Mouse (Mus musculus) kidney, postnatal 25 days (tissue): ENCODE measurements around the gene Sox13.

Experiments
- DNase-seq, 2 experiments: peaks; one replicate each; pipeline ENCODE4 v3.0.0; 2021; ENCODE audit warnings: mixed read lengths in 2 of 2

The Sox13 gene

GRCm38 (mm10) chr1:133423543-133424480, at the start of gene Sox13:
Gene Sox13 (minus strand): TSS chr1:133424377.
- DNase-seq: peak; percentile 82 to 92

GRCm38 (mm10) chr1:133471556-133471955, 47.4 kb upstream of the Sox13 start:
- DNase-seq: no peak

DNA sequence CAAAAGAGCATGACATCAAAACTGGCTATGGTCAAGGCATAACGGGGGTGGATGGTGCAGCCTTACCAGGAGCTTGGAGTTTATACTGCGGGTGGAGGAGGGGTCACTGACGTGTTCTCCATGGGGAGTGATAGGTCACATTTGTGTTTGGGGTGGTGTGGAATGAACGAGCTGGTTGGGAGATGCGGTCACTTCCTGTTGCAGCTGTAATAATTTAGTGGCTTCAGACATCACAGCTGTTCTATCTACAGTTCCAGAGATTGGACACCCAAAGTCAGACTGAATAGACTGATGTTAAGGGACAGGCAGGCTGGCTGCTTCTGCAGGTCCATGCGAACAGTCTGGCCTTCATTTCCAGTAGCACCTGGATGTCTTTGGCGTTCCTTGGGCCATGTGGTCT, 46.9 kb upstream of the Sox13 start:
- DNase-seq: peak; percentile 58 to 79

GRCm38 (mm10) chr1:133470242-133471025, 46.3 kb upstream of the Sox13 start:
- DNase-seq: peak in 1 of 2 experiments; percentile 63

DNA sequence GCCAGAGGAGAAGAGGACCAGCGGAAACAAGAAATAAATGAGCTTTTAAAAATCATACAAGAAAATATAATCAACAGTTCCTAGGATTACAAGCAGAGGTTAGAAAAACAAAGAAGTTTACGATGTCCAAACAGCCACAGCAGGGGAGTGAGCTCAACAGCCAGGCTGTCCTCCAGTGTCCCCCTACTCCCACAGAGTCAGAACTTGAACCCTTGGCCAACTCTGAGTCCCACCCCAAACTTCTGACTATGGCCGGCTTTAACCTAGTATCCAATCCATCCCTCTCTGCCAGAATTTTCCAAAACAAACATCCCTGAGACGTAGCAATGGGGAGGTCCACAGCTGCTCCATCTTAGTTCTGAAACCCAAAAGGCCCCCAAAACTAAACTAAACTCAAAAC, 45.0 kb upstream of the Sox13 start:
- peak in 1 of 2 experiments; percentile 67 for DNase-seq

- DNase-seq: peak in 1 of 2 experiments; percentile 41
Observed at GRCm38 (mm10) chr1:133468751-133469150, 44.6 kb upstream of the Sox13 start.

GRCm38 (mm10) chr1:133467905-133468304, 43.7 kb upstream of the Sox13 start:
- DNase-seq: no peak

DNA sequence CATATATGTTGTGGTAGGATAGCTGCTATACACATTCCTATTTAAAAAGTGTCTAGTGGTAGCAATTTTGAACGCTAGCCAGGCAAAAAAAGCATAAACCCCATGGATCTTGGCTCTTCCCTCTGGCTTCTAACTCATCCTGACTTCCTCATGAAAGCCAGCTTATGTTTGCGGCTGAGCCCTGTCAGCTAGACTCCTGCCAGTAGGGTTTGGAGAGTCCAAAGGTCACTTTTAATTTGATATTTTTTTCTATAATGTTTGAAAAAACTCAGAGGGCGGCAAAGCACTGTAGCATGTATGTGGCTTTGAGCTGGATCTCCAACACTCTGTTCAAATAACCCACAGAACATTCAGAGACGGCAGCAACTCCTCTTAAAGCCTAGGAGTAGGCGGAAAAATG, 39.0 kb upstream of the Sox13 start:
- DNase-seq: no peak

DNA sequence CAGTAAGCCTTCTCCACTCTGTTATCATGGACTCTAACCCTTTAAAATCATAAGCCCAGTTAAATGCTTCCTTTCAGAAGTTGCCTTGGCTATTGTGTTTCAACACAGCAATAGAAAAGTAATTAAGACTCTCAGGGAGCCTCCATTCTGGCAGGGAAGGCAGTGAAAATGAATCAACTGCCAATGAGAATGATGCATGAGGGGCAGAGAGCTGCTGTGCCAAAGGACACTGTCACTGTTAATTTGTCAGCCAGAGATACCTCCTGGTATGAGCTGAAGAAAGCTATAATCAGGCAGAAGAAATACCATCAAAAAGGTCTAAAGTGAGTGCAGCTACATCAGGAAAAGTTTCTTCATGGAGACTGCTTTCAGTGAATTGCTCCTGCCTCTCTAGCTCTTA, 36.8 kb upstream of the Sox13 start:
- no peak for DNase-seq

GRCm38 (mm10) chr1:133456097-133456496, 31.9 kb upstream of the Sox13 start:
- DNase-seq: no peak

GRCm38 (mm10) chr1:133452564-133453165, 28.5 kb upstream of the Sox13 start:
- peak; percentile 51 to 78 for DNase-seq

- DNase-seq: peak; percentile 45 to 73
Observed at GRCm38 (mm10) chr1:133451869-133452563, 27.8 kb upstream of the Sox13 start.

DNA sequence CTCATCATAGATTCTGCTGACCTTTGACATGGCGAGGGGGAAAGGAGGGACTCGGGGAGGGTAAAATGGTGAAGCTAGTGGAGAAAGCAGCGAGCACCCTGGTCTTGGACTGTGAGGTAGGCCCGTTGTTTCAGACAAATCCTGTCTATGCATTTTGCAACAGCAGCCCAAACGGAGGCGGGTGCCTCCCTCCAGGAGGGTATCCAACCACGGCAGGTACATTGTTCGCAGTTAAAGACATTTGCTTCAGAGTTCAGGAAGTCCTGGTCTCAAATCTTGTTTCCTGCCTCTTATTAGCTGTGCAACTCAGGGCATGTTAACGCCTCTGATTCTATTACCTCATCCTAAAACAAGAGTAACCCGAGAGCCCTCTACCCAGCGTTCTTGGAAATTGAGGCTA, 26.8 kb upstream of the Sox13 start:
- no peak for DNase-seq

DNA sequence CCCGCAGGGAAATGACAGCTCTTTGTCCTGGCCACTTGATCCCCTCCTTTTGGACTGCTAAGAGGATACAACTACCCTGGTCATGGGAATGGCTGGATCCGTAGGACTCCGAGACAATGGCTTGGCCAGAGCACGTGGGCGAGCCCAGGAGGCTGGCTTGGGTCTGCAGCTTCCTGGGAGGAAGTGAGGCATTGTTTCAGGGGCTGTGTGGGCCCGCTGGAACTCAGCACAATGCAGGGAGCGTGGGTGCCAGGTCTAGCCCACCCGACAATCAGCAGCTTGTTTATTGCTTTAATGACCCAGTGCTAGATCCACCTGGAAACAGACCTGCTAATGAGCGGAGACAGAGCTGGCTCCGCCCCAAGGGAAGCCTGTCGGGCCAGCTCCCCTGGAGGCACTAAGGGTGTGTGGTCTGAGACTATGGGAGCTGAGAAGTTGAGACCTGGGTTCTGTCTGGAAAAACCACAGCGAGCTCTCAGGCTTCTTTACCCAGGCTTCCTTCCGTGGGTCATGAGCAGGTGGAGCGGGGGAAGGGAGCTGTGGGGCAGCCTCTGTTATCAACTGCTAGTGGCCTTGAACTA, 24.3 kb upstream of the Sox13 start:
- peak; percentile 65 to 84 for DNase-seq

GRCm38 (mm10) chr1:133446291-133446690, 22.1 kb upstream of the Sox13 start:
- no peak for DNase-seq

DNA sequence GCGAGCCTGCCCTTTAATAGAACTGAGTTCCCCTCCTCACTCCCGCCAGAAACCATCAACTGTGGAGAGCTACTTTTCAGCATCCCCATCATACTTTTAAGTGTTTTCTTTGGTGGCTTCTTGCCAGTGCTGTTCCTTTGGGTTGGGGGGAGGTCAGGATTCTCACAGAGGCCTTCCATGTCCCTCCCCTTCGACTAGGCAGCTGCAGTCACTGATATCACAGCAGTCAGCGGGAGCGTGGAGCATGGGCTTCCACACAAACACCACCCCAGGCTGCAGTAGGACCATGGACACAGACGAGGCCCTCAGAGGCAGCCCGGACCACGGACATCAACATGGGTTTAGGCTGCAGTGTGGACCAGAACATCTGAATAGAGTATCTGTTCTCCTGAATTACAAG, 20.1 kb upstream of the Sox13 start:
- DNase-seq: peak in 1 of 2 experiments; percentile 15

- DNase-seq: no peak
Observed at GRCm38 (mm10) chr1:133437916-133438683, 13.9 kb upstream of the Sox13 start.

DNA sequence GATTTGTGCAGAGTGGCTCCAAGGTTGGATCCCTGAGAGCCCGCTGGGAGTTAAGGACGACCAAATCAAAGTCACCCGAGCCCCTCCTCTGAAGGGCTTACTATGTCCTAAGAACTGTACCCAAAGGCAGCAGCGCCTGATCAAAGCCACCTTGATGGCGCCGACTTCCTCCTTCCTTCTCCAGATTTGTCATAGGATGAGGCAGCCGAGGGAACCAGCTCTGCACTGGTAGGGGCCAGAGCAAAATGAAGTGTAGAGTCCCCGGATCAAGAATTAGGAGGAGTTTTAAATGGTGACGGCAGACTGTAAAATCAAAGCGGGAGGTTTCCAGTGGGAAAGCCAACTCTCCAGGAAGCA, 10.6 kb upstream of the Sox13 start:
- DNase-seq: no peak

- DNase-seq: peak; percentile 51 to 61
Observed at GRCm38 (mm10) chr1:133434018-133434755, 10.0 kb upstream of the Sox13 start.

- DNase-seq: no peak
Observed at GRCm38 (mm10) chr1:133432566-133432965, 8.4 kb upstream of the Sox13 start.

DNA sequence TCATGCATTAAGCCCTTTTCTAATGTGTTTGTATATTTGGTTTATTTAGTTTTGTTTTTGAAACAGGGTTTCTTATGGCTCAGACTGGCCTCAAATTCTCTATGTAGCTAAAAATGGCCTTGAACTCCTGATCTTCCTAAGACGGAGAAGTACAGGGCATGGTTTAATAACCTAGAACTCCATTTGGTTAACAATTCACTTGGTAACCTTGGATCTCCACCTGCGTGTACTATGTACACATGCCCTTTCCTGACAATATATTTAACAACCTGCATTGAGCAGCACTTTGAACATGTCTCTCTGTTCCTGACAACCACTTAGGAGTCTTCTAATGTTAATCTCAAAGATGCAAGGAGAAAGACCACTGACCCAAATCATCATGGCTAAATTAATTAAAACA, 7.0 kb upstream of the Sox13 start:
- no peak for DNase-seq
